Mouse (Mus musculus) left cerebral cortex, adult 2 months (tissue): ENCODE measurements at regions not wholly inside any gene's neighbourhood (a gene's known extent, or its start where the extent isn't known, plus 50 kb on each side); places are given as distances from the start of the nearest gene placed in this dataset.

ENCODE experiments used
- DNase-seq, 2 experiments: peaks; one replicate each; pipeline ENCODE4 v3.0.0; 2021 to 2022; ENCODE audit warnings: low spot score in 2 of 2, mixed read lengths in 1 of 2; ENCODE audit errors: extremely low spot score in 1 of 2
- H3K27ac ChIP-seq: fragments of 200-600 bp; 2 replicates; pipeline ENCODE4 v1.8.1; 2022
- H3K4me3 ChIP-seq: fragments of 200-600 bp; 2 replicates; pipeline ENCODE4 v1.8.1; 2022
- CTCF ChIP-seq: fragments of 200-600 bp; IDR thresholded peaks from 2 replicates; pipeline ENCODE4 v1.8.1; 2022; ENCODE audit warnings: antibody characterized with exemption, mild to moderate bottlenecking, moderate library complexity
- intact Hi-C: fragments of 180-260 bp; cut with DNase I; formaldehyde crosslinking; loops from one replicate; pipeline ENCODE4 v1.15.1; 2025

- no peak overlapping the region for H3K4me3 ChIP-seq
- intact Hi-C loops: no loop called here
- no peak overlapping the region for H3K27ac ChIP-seq
- no peak for TF ChIP-seq CTCF
- no peak for DNase-seq
These were observed 944.5 kb downstream of the Fam19a2 start for GRCm38 (mm10) chr10:124208317-124208716.

- H3K27ac ChIP-seq: no peak overlapping the region
- DNase-seq: no peak
- intact Hi-C loops: no loop called here
- no peak overlapping the region for H3K4me3 ChIP-seq
- no peak for TF ChIP-seq CTCF
These were observed 955.7 kb downstream of the Fam19a2 start for GRCm38 (mm10) chr10:124219461-124219860.

GRCm38 (mm10) chr10:124222068-124222467, 958.3 kb downstream of the Fam19a2 start:
- intact Hi-C loops: no loop called here
- no peak for TF ChIP-seq CTCF
- no peak overlapping the region for H3K4me3 ChIP-seq
- no peak for DNase-seq
- H3K27ac ChIP-seq: no peak overlapping the region

- Histone ChIP-seq H3K27ac (no peak overlapping the region), H3K4me3 (no peak overlapping the region)
- TF ChIP-seq CTCF: no peak
- no peak for DNase-seq
- intact Hi-C loops: no loop called here
These were observed 963.3 kb downstream of the Fam19a2 start for GRCm38 (mm10) chr10:124227061-124227460.

- Histone ChIP-seq H3K4me3 (no peak overlapping the region), H3K27ac (no peak overlapping the region)
- DNase-seq: no peak
- intact Hi-C loops: no loop called here
- TF ChIP-seq CTCF: no peak
These were observed 985.6 kb downstream of the Fam19a2 start for GRCm38 (mm10) chr10:124249358-124249757.

- no peak overlapping the region for H3K4me3 ChIP-seq
- no peak for TF ChIP-seq CTCF
- no peak overlapping the region for H3K27ac ChIP-seq
- DNase-seq: peak in 1 of 2 experiments; percentile 14
- intact Hi-C loops: no loop called here
These were observed 986.2 kb downstream of the Fam19a2 start for GRCm38 (mm10) chr10:124250004-124250403.

GRCm38 (mm10) chr10:124288301-124288995, 1024.7 kb downstream of the Fam19a2 start:
- H3K27ac ChIP-seq: no peak overlapping the region
- intact Hi-C loops: no loop called here

GRCm38 (mm10) chr10:124297198-124297677, 1033.4 kb downstream of the Fam19a2 start:
- intact Hi-C loops: no loop called here
- Histone ChIP-seq H3K27ac (no peak overlapping the region), H3K4me3 (no peak overlapping the region)
- DNase-seq: no peak
- no peak for TF ChIP-seq CTCF

More at GRCm38 (mm10) chr10:124288301-124288995, 1024.7 kb downstream of the Fam19a2 start:
- no peak for DNase-seq
- TF ChIP-seq CTCF: no peak
- no peak overlapping the region for H3K4me3 ChIP-seq

GRCm38 (mm10) chr10:124304683-124305082, 1040.9 kb downstream of the Fam19a2 start:
- intact Hi-C loops: no loop called here
- H3K27ac ChIP-seq: no peak overlapping the region
- no peak for DNase-seq
- no peak for TF ChIP-seq CTCF
- no peak overlapping the region for H3K4me3 ChIP-seq

- DNase-seq: no peak
- Histone ChIP-seq H3K27ac (no peak overlapping the region), H3K4me3 (no peak overlapping the region)
- TF ChIP-seq CTCF: no peak
- intact Hi-C loops: no loop called here
These were observed 1041.8 kb downstream of the Fam19a2 start for GRCm38 (mm10) chr10:124305644-124306043.

GRCm38 (mm10) chr10:124318761-124319160, 1055.0 kb downstream of the Fam19a2 start:
- H3K4me3 ChIP-seq: no peak overlapping the region
- no peak for TF ChIP-seq CTCF
- DNase-seq: no peak
- no peak overlapping the region for H3K27ac ChIP-seq
- intact Hi-C loops: no loop called here

- intact Hi-C loops: no loop called here
- DNase-seq: no peak
- H3K27ac ChIP-seq: no peak overlapping the region
- no peak for TF ChIP-seq CTCF
- H3K4me3 ChIP-seq: no peak overlapping the region
These were observed 1056.7 kb downstream of the Fam19a2 start for GRCm38 (mm10) chr10:124320191-124321110.
